Mouse (Mus musculus): Measurements from ENCODE around the gene Il1rapl1.
A peak's percentile ranks its signal among the peaks of the same experiment; 100 is the strongest.

The Il1rapl1 gene

DNA sequence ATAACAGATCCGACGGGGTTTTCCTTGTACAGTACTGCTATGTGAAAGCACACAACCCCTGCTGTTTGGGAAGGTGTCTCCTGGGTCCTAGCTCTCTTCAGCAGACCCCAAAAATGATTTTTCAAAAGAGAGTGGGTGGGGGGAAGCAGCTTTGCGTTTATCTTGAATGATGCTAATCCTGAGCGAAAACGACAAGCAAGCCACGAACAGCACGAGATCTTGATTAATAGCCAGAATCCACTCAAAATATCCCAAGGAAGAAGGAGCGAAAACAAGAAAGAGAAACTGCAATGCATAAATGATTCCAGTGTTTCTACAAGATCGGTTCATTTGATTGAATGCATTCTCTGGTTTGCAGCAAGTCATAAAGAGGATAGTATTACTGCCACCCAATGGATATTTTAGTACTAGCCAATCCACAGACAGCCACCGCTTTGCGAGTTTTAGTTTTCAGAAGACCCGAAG is at the start of gene Il1rapl1:
Gene Il1rapl1 (minus strand): TSS at position 37 of the 465 bp plus-strand sequence.
- peak; percentile 9 for DNase-seq (ENCODE audit: extremely low spot score)

DNA sequence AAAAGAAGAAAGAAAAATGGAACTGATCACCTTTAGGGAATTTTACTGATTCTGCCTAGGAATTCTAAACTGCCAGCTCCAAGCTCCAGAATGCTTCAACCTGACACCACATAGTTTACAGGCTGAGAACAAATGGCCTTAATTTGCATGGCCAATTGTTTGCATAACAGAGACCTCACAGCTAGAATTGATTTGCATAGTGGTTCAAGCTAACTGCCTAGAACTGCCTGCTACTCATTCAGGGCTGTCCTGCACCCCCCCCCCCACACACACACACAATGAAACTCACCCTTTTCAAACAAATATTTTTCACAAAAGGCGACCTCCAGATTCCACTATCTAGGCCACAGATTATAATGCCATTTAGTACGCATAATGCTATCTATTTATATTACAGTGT is 42.6 kb upstream of the Il1rapl1 start:
- DNase-seq (ENCODE audit: extremely low spot score): no peak

DNA sequence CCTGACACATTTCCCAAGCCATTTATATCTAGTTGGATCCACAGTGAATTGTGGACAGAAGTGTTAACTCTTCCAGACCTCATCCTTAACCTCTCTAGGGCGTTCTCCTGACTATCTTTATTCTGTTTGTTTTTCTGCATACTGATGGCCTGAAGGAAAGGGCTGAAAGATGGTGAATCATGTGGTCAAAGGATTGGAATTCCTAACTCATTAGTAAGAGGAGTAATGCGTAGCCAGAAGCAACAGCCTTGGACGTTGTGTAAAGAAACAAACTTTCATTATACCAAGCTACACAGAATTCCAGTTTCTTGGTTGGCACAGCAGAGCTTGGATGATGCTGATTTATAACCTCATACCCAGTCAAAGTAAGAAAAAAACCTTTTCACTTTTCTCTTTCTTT is 10.2 kb upstream of the Il1rapl1 start:
- DNase-seq (ENCODE audit: extremely low spot score): no peak

GRCm38 (mm10) chrX:88120070-88120469 is 4.6 kb upstream of the Il1rapl1 start:
- no peak for DNase-seq (ENCODE audit: extremely low spot score)

GRCm38 (mm10) chrX:88117858-88118257 is 2.4 kb upstream of the Il1rapl1 start:
- DNase-seq (ENCODE audit: extremely low spot score): no peak

GRCm38 (mm10) chrX:88116326-88116725 is 881 bp upstream of the Il1rapl1 start:
- DNase-seq (ENCODE audit: extremely low spot score): no peak

GRCm38 (mm10) chrX:88113561-88113960 is 1.9 kb downstream of the Il1rapl1 start:
- DNase-seq (ENCODE audit: extremely low spot score): no peak

DNA sequence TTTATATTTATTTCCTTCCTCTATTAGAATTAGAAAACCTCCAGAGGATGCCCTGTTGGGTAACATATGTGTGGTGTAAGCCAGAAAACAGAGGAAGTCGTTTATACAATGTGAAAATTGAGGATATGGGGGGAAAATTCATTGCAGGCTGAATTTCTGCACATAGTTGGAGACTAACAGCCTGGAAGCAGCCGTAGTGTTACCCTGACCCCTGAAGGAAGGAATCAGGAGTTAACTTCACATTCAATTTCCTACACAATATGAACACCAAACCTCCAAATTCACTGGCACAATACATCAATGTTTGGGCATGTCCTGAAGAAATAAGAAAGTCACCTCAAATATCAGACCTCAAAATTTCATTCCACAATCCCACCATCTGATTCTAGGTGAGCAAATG is 3.2 kb downstream of the Il1rapl1 start:
- DNase-seq (ENCODE audit: extremely low spot score): no peak

DNA sequence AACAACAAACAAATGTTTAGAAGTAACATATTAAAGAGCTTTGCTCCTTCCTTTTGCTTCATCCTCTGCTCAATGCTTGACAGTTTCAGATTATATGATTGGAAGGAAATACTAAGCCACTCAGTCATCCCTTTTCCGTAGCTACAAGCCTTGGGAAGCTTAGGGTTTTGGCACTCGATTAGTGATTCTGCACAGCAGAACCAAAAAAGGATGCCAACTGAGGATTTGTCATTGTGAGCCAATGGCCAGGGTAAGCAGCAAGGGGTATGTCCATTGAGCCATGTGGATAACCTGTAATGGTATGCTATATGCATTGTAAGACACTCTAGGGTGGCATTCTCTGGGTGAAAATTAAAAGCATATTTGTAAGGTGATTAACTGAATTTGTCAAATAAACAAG is 5.7 kb downstream of the Il1rapl1 start:
- DNase-seq (ENCODE audit: extremely low spot score): no peak

GRCm38 (mm10) chrX:88093936-88094569 is 21.4 kb downstream of the Il1rapl1 start:
- no peak for DNase-seq (ENCODE audit: extremely low spot score)

- no peak for DNase-seq (ENCODE audit: extremely low spot score)
Observed at GRCm38 (mm10) chrX:88089873-88090272, 25.6 kb downstream of the Il1rapl1 start.

DNA sequence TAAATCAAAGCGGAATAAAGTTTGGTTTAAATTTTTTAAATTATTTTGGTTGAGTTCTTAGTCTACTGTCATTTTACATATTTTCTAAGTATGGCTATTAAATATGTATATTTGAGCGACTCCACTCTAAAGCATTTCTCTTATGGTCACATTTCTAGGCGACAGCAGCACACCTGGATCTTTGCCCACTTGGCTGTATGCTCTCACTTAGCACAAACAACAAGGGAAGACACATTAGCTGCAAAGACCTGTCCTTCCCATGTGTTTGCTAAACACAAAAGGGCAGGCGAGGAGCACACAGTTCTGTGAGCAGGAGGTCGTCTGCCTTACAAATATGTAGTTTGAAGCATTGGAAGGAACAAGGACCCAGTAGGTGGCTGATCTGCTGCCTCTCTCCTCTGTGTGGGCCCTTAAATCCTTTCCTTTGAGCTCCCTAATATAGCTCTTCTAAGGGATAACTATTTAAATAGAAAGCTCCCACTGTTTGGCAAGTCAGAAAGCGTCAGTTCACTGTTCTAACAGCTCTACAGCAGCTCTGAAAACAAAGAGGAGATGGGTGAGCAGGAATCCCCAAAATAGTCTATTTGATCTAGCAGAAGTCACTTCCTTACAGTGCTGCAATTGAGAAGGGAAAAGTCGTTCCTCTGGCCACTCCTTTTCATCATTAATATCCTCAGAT is 42.6 kb downstream of the Il1rapl1 start:
- DNase-seq (ENCODE audit: extremely low spot score): no peak

GRCm38 (mm10) chrX:88070368-88070767 is 45.1 kb downstream of the Il1rapl1 start:
- DNase-seq (ENCODE audit: extremely low spot score): no peak

- no peak for DNase-seq (ENCODE audit: extremely low spot score)
Observed at GRCm38 (mm10) chrX:88043556-88043955, 71.9 kb downstream of the Il1rapl1 start.

- no peak for DNase-seq (ENCODE audit: extremely low spot score)
Observed at GRCm38 (mm10) chrX:88038984-88039383, 76.5 kb downstream of the Il1rapl1 start.

DNA sequence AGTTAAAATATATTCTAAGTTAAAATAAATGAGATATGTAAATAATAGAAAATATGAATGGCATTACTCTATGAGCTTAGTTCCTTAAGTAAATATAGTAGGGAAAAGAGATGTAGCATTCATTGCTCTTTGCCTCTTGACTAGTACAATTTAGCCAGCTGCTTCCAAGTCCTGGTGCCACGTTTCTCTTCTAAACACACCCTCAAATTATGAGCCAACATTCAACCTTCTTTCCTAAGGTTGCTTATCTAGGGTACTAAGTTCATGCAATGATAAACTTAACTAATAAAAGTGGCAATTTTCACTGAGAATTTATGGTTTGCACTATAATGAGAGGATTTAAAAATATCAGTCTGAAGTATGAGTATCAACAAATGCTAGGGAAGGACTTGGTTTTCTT is 218.3 kb downstream of the Il1rapl1 start:
- no peak for DNase-seq (ENCODE audit: extremely low spot score)

DNA sequence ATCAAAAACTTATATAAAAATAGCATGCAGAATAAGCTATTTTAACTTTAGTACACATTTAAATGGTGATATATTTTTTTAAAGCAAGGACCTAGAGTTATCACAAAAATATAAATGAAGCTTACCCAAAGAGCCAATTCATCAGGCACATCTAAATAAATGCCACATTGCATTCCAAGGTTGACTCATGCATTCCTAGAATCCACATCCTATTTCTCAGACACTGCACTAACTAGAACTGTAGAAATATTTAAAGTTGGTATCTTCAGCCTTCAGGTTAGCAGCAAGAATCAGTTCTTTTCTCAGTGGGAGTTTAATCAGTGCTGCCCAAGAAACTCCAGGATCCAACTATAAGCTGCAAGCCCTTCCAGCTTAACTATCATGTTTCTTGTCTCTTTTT is 223.5 kb downstream of the Il1rapl1 start:
- DNase-seq (ENCODE audit: extremely low spot score): no peak

GRCm38 (mm10) chrX:87854107-87854506 is 261.3 kb downstream of the Il1rapl1 start:
- DNase-seq (ENCODE audit: extremely low spot score): no peak

- no peak for DNase-seq (ENCODE audit: extremely low spot score)
Observed at GRCm38 (mm10) chrX:87813884-87814283, 301.6 kb downstream of the Il1rapl1 start.

DNA sequence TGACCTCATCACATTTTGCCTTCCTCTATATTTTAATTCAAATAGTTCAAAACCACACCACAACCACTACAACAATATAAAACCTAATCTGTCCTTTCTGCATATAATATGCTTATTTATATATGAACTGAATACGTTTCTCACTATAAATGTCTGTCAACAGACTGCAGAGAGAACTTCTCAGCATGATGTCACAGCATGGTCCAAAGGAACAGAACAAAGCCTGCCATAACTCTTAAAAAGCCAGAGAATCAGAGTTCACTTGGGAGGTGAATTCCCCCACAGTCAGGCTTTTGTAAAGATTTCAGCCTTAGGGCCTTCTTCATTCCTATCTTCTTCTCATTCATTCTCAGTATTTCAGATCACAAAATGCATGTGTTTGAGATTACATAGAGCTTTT is 307.7 kb downstream of the Il1rapl1 start:
- no peak for DNase-seq (ENCODE audit: extremely low spot score)

DNA sequence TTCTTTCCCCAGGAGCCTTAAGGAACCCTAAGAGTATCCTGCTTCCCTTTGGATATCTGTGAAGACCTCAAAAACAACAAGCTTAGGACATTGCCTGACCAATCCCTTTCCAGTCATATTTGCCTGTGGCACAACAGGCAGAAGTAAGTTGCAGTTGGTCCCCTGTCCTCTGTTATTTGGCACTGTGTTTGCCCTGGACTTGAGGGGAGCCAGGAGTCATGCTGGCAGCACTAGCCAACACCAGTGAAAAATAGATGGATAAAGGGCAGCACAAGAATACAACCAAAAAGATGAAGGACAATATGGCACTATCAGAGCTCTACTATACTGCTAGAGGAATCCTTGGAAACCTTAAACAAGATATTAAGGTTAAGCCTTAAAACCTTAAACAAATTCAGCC is 322.4 kb downstream of the Il1rapl1 start:
- no peak for DNase-seq (ENCODE audit: extremely low spot score)

GRCm38 (mm10) chrX:87710589-87710988 is 404.9 kb downstream of the Il1rapl1 start:
- DNase-seq (ENCODE audit: extremely low spot score): no peak

DNA sequence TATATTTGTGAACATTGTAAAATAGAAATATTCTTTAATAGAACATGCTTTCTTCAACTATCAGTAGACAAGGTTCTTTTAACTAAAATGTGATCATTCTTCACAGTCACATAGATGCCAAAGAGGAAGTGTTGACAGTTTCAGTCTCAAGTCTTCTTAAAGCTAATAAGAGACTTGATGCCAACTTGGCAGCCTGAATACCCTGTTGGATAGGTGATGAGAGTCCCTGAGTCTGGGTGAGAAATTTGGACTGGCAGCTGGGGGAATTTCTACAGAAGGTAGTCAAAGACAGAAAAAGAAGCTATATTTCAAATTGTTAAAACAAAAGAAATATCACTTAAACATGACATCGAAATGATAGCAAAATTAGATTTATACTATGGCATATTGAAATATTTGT is 451.6 kb downstream of the Il1rapl1 start:
- DNase-seq (ENCODE audit: extremely low spot score): no peak

DNA sequence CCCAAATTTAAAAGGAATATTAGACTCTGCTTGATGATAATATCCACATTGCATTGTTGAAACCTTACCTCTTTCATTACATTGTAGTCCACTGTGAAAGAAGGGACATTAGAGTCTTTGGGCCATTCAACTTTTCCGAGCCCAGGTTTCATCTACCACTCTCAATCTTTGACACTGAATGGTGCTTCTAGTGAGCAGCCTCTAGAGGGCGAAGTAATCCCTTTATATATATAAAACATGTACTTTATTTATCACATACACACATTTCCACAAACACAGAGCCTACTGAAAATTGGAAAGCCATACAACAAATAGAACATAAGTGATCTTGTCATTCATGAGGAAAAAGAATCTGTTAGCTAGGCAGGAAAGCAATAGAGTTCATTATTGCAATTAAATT is 459.8 kb downstream of the Il1rapl1 start:
- no peak for DNase-seq (ENCODE audit: extremely low spot score)

Measured in embryo, embryonic 9.5 days (tissue).